Mouse (Mus musculus): ENCODE measurements around the gene Shc3.

The Shc3 gene

GRCm38 (mm10) chr13:51568911-51569684 is at the start of gene Shc3:
Shc3 (minus strand) TSS chr13:51569419.
- peak; percentile 75 to 84 for DNase-seq

GRCm38 (mm10) chr13:51618602-51619001 is 49.4 kb upstream of the Shc3 start:
- DNase-seq, result no peak

- peak; percentile 77 to 78 for DNase-seq
Measured at GRCm38 (mm10) chr13:51617861-51618260, 48.6 kb upstream of the Shc3 start.

GRCm38 (mm10) chr13:51617306-51617705 is 48.1 kb upstream of the Shc3 start:
- no peak for DNase-seq

GRCm38 (mm10) chr13:51616417-51617044 is 47.3 kb upstream of the Shc3 start:
- DNase-seq, result peak; percentile 35 to 47

- DNase-seq, result no peak
Measured at GRCm38 (mm10) chr13:51615815-51616214, 46.6 kb upstream of the Shc3 start.

GRCm38 (mm10) chr13:51611500-51611899 is 42.3 kb upstream of the Shc3 start:
- no peak for DNase-seq

- DNase-seq, result peak in 1 of 2 experiments; percentile 12
Measured at GRCm38 (mm10) chr13:51611060-51611459, 41.8 kb upstream of the Shc3 start.

GRCm38 (mm10) chr13:51609231-51609630 is 40.0 kb upstream of the Shc3 start:
- DNase-seq, result no peak

- DNase-seq, result no peak
Measured at GRCm38 (mm10) chr13:51603894-51604244, 34.6 kb upstream of the Shc3 start.

- peak; percentile 13 to 35 for DNase-seq
Measured at GRCm38 (mm10) chr13:51603221-51603893, 34.1 kb upstream of the Shc3 start.

GRCm38 (mm10) chr13:51602764-51603163 is 33.5 kb upstream of the Shc3 start:
- peak in 1 of 2 experiments; percentile 11 for DNase-seq

GRCm38 (mm10) chr13:51600169-51600568 is 30.9 kb upstream of the Shc3 start:
- DNase-seq, result no peak

GRCm38 (mm10) chr13:51598063-51598462 is 28.8 kb upstream of the Shc3 start:
- DNase-seq, result no peak

GRCm38 (mm10) chr13:51595404-51595803 is 26.2 kb upstream of the Shc3 start:
- peak; percentile 11 to 13 for DNase-seq

- peak; percentile 17 to 44 for DNase-seq
Measured at GRCm38 (mm10) chr13:51594656-51595311, 25.6 kb upstream of the Shc3 start.

GRCm38 (mm10) chr13:51588005-51588404 is 18.8 kb upstream of the Shc3 start:
- no peak for DNase-seq

- no peak for DNase-seq
Measured at GRCm38 (mm10) chr13:51582204-51582603, 13.0 kb upstream of the Shc3 start.

GRCm38 (mm10) chr13:51580263-51581044 is 11.2 kb upstream of the Shc3 start:
- DNase-seq, result peak; percentile 18 to 28

- peak; percentile 56 to 69 for DNase-seq
Measured at GRCm38 (mm10) chr13:51573849-51574248, 4.6 kb upstream of the Shc3 start.

- no peak for DNase-seq
Measured at GRCm38 (mm10) chr13:51570111-51570510, 892 bp upstream of the Shc3 start.

- DNase-seq, result no peak
Measured at GRCm38 (mm10) chr13:51569685-51570068, 458 bp upstream of the Shc3 start.

Data from kidney, postnatal 4 days (tissue).